Mouse (Mus musculus) bone marrow macrophage, adult 2 months (primary cell): ENCODE measurements around the gene Fam169b.

Experiments
- CTCF ChIP-seq: IDR thresholded peaks from 2 replicates; pipeline ENCODE4 v1.5.1; 2012; ENCODE audit warnings: low read depth, mild to moderate bottlenecking, low read length, moderate library complexity
- POLR2A ChIP-seq: IDR thresholded peaks from 2 replicates; pipeline ENCODE4 v1.6.1; 2012; ENCODE audit warnings: mild to moderate bottlenecking, low read depth, low read length, borderline replicate concordance

DNA sequence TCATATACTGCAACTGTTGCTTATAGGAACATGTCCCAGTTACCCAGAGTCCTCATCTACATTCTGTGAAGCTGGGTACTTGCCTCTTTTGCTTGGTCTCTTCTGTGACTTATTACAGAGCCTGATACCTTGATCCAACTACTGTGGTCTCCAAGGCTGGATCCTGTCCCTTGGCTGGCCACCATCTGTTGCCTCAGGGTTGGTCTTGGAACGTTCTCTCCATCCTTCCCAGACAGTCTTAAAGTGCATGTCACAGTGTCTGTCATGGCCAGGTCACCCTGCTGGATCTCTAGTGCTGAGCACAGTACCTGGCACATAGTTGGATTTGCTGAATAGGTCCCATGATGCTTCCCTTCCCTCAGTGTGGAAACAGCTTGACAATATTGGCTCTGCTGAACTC is 40.6 kb downstream of the Fam169b start:
- TF ChIP-seq CTCF (no peak), POLR2A (no peak)
